Mouse (Mus musculus) kidney, postnatal 14 days (tissue): Measurements from ENCODE around the gene Snx33.
"Not testable (repeated sequence)": the region's sequence is repeated elsewhere in the genome, so short reads cannot be mapped to it uniquely, and the experiment has no call there.

ENCODE experiments used
- DNase-seq: peaks from one replicate; pipeline ENCODE4 v3.0.0; 2022; ENCODE audit warnings: mixed read lengths

Gene Snx33

GRCm38 (mm10) chr9:56925291-56926024, 2.7 kb downstream of the Snx33 start:
- no peak for DNase-seq

GRCm38 (mm10) chr9:56924651-56925027, 3.5 kb downstream of the Snx33 start:
- DNase-seq, result peak; percentile 91

- DNase-seq, result no peak
These were observed 4.1 kb downstream of the Snx33 start for GRCm38 (mm10) chr9:56923841-56924650.

- no peak for DNase-seq
These were observed 5.4 kb downstream of the Snx33 start for GRCm38 (mm10) chr9:56922746-56923145.

DNA sequence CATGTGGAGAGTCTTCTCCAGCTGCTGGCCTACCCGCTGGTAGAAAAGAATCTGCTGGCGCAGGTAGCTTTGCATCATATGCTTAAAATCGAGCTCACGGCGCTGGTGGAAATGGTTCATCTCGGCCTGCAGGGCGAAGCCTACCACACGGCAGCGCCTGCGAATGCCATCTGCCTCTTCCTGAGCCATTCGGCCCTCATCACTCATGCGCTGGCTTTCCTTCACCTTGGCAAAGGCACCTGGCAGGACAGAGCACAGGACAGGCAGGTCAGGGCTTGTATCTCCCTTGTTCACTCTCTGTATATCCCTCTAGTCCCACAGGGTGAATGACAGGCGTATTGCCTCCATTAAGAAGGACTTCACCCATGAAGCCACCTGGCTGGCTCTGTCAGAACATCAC, 9.7 kb downstream of the Snx33 start:
- no peak for DNase-seq

DNA sequence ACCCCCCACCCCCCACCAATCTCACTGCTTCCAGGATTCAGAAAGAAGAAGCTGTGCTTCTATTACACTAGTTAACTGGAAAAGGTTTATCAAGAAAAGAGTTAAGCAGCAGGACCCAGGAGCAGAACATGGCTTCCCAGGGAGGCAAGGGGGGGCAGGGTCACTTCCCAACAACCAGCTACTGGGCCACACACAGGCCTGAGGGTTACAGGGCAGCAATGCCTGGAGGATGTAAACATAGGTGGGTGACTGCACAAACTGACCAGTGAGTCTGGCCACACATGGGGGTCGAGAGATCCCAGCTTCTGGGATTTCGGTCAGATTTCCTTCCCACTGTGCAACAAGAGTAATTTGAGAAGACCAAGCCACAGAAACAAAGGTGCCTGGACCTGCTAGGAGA, 11.0 kb downstream of the Snx33 start:
- no peak for DNase-seq

- no peak for DNase-seq
These were observed 12.3 kb downstream of the Snx33 start for GRCm38 (mm10) chr9:56915695-56916410.

- no peak for DNase-seq
These were observed 13.1 kb downstream of the Snx33 start for GRCm38 (mm10) chr9:56915116-56915515.

GRCm38 (mm10) chr9:56913991-56914390, 14.2 kb downstream of the Snx33 start:
- no peak for DNase-seq

GRCm38 (mm10) chr9:56911017-56911416, 17.2 kb downstream of the Snx33 start:
- DNase-seq, result no peak

DNA sequence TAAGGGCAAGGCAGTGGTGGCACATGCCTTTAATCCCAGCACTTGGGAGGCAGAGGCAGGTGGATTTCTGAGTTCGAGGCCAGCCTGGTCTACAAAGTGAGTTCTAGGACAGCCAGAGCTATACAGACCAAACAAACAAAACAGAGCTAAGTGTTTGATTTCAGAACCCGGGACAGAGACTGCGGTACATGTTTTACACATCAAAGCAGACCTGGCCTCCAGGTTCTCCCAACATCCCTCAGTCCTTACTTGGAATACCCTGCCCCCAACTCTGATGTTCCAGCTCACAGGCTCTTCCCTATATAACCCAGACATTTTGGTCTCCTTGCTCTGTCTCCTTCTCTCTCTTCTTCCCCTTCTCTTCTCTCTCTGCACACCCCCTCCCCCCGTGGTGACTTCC, 18.2 kb downstream of the Snx33 start:
- DNase-seq, result not testable (repeated sequence)

GRCm38 (mm10) chr9:56907549-56907948, 20.6 kb downstream of the Snx33 start:
- DNase-seq, result no peak

- DNase-seq, result no peak
These were observed 24.5 kb downstream of the Snx33 start for GRCm38 (mm10) chr9:56903662-56904061.

GRCm38 (mm10) chr9:56901187-56901586, 27.0 kb downstream of the Snx33 start:
- no peak for DNase-seq

DNA sequence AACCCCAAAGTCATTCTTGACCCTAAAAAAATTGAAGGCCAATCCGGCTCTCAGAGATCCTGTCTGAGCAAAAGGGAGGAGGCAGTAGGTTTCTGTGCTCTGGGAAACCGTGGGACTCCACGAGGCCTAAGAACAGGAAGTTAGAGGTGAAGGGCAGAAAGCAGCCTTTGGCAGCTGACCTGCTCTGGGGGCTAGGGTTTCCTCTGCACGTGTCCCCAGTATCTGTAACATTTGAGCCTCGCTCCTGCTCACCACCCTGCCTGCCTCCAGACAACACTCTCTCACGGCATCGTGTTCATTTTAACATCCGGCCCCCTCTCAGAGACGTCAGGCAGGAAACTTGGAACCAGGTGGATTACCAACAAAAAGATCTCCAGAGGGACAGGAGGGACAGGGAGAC, 27.6 kb downstream of the Snx33 start:
- DNase-seq, result no peak

- DNase-seq, result no peak
These were observed 28.1 kb downstream of the Snx33 start for GRCm38 (mm10) chr9:56900060-56900459.

DNA sequence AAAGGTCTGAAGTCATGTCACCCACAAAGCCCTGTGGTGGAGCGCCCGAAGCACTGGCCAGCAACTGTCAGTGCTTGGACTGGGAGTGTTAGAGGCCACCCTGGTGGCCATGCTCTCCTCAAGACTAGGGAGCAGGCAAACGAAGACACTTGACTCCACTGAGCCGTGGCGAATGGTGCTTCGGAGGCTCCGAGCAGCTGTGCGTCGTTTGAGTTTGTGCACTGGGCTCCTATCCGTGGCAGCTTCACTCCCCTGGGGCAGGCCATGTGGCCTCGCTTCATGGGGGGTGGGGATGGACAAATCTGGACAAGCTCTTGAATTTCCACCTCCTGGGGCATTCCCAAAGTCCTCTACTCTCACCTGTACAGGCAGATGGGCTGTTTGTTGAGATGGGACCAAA, 28.8 kb downstream of the Snx33 start:
- DNase-seq, result no peak

DNA sequence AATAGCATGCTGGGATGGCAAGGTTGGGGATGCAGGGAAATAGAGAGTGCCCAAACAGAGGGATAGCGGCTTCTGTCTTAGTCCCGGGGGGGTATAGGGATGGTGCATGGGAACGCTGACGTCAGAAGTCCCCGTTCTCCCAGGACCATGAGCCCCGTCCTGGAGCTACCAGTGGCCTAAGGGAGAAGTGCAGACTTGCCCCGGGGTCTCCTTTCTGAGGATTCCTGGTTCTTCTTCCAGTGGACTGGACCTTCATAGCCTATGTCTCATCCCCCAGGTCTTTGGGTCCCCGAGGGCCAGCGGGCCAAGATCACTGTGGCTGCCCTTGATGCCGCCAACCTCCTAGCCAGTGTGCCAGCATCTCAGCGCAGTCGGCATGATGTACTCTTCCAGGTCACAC, 31.4 kb downstream of the Snx33 start:
- DNase-seq, result no peak

- DNase-seq, result peak; percentile 49
These were observed 34.2 kb downstream of the Snx33 start for GRCm38 (mm10) chr9:56894006-56894405.

DNA sequence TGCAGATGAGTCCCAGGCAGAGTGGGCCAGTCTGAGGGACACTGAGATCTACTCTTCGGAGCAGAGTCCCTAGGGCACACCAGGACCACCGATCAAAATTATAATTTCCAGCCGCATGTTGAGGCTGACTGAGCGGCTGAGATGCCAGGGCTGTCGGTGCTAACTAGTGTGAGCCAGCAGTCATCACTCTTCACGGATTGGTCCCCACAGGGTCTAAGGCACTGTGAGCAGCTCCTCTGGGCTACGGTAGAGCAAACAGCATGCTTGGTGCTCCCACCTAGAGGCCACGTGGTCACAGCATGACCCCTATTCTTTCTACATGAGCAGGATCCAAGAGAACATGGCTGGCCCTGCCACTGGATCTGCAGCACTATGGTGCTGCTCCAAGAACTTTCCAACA, 34.9 kb downstream of the Snx33 start:
- DNase-seq, result no peak

GRCm38 (mm10) chr9:56892111-56892510, 36.1 kb downstream of the Snx33 start:
- no peak for DNase-seq

- peak; percentile 85 for DNase-seq
These were observed 36.6 kb downstream of the Snx33 start for GRCm38 (mm10) chr9:56891517-56892011.

DNA sequence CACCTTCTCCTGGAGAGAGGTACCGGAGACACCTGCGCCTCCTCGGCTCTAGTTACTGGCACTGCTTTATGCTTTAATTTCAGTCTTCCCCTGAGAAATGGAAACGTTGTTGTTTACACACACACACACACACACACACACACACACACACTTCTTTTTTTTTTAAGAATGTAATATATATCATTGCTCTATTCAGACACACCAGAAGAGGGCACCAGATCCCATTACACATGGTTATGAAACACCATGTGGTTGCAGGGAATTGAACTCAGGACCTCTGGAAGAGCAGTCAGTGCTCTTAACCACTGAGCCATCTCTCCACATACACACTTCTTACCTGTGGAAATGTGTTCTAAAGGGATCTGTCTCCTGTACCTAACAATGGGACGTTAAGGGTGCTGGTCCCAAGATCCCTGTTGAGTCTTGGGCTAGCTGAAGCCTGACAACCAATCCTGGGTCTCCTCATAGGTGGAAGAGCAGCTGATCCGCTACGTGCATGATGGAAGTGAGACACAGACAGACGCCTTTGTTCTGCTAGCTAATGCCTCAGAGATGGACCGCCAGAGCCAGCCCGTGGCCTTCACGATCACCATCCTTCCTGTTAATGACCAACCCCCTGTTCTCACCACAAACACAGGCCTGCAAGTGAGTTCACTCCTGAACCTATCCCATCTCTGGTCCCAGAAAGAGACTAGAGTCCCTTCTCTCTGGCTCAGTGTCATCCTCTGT, 37.5 kb downstream of the Snx33 start:
- DNase-seq, result no peak
